18 mouse cellular contexts compared by ENCODE assay signal in the genomic region with DNA sequence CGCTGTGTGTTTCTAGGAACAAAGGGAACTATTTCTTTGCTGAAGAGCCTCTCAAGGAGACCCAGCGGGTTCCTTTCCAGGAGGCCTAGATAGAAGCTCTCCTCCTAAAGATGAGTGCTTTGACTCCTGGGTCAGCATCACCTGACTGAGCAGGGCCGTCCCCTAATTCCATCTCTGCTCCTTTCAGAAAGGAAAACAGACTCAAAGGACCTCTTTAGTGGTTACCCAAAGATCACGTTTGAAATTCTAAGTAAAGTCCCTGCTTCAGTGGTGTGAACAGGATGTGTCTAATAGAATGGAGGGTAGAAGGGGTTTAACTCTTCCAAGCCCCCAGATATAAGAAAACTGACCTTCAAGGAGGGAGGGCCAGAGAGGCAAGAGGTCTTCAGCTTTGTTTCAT.
DNase-seq lines count a peak whose midpoint lies in the region; ATAC-seq and TF ChIP-seq lines count a peak whose summit lies in the region.
"Had no signal": no experiment of that assay in that cellular context is flagged by ENCODE, and none has a peak within 500 bp of the region (broad histone marks: within the 10 kb centered on the region; RNA-seq: fewer than 3 reads in every experiment).

No protein-coding gene starts in this region.

- H3K9me3 ChIP-seq in heart, embryonic 13.5 days: no peaks in the 10 kb centered on the region
- no peaks in the 10 kb centered on the region for H3K9me3 ChIP-seq in heart, embryonic 11.5 days (replicated peaks; ENCODE audit: control insufficient read depth, low read length)
- H3K9me3 ChIP-seq in midbrain, postnatal 0 days (ENCODE audit: low read length): no peaks in the 10 kb centered on the region
- H3K9me3 ChIP-seq in midbrain, embryonic 10.5 days (replicated peaks): no peaks in the 10 kb centered on the region
- H3K9me3 ChIP-seq: embryonic facial prominence, embryonic 12.5 days; forebrain, embryonic 15.5 days; heart, embryonic 10.5 days had no signal

- no peak for DNase-seq in layer of hippocampus, adult 2 months (ENCODE audit: low spot score in 2 of 2)
- no peak for DNase-seq in layer of hippocampus, postnatal 14 days (ENCODE audit: low spot score in 2 of 2)
- no peak for DNase-seq in midbrain, postnatal 0 days (ENCODE audit: low spot score)
- no peak for DNase-seq in midbrain, embryonic 10.5 days (ENCODE audit: low spot score)
- DNase-seq: adrenal gland, postnatal 10 days; B cell, adult 2 months; cerebellum, adult 11 months; cerebellum, adult 8-10 months; cerebellum, postnatal 14 days; gastrocnemius, postnatal 10 days; heart, adult 18-20 months had no signal

- H3K36me3 ChIP-seq in heart, embryonic 13.5 days: no peaks in the 10 kb centered on the region
- H3K36me3 ChIP-seq in heart, embryonic 11.5 days (ENCODE audit: control insufficient read depth, insufficient read depth, low read length): no peaks in the 10 kb centered on the region
- no peaks in the 10 kb centered on the region for H3K36me3 ChIP-seq in midbrain, postnatal 0 days (ENCODE audit: insufficient read depth, low read length)
- H3K36me3 ChIP-seq in midbrain, embryonic 10.5 days: no peaks in the 10 kb centered on the region
- H3K36me3 ChIP-seq: embryonic facial prominence, embryonic 12.5 days; forebrain, embryonic 15.5 days; heart, embryonic 10.5 days had no signal

- H3K4me3 ChIP-seq in heart, embryonic 13.5 days: no peak overlapping the region
- H3K4me3 ChIP-seq in heart, embryonic 11.5 days (ENCODE audit: low read depth, low read length): no peak overlapping the region
- no peak overlapping the region for H3K4me3 ChIP-seq in layer of hippocampus, adult 2 months
- H3K4me3 ChIP-seq in midbrain, postnatal 0 days (ENCODE audit: low read depth, low read length): no peak overlapping the region
- no peak overlapping the region for H3K4me3 ChIP-seq in midbrain, embryonic 10.5 days
- H3K4me3 ChIP-seq: embryonic facial prominence, embryonic 12.5 days; forebrain, embryonic 15.5 days; heart, embryonic 10.5 days had no signal

- peaks cover 7% of the 10 kb centered on the region; the same call in 1 of the 2 replicates for H3K27me3 ChIP-seq in heart, embryonic 13.5 days (replicated peaks)
- H3K27me3 ChIP-seq in heart, embryonic 11.5 days (ENCODE audit: control insufficient read depth, insufficient read depth, low read length): no peaks in the 10 kb centered on the region
- H3K27me3 ChIP-seq in midbrain, postnatal 0 days (ENCODE audit: insufficient read depth, low read length): no peaks in the 10 kb centered on the region
- peaks cover 65% of the 10 kb centered on the region for H3K27me3 ChIP-seq in midbrain, embryonic 10.5 days (ENCODE audit: low read depth, poor library complexity, severe bottlenecking)
- H3K27me3 ChIP-seq: embryonic facial prominence, embryonic 12.5 days; forebrain, embryonic 15.5 days had no signal

- WGBS in heart, embryonic 13.5 days: 42% methylated on average over 4 of the region's 4 CpGs
- 34% methylated on average over 4 of the region's 4 CpGs for WGBS in heart, embryonic 11.5 days (ENCODE audit: insufficient replicate concordance)
- 24% methylated on average over 4 of the region's 4 CpGs for WGBS in midbrain, postnatal 0 days
- WGBS in midbrain, embryonic 10.5 days: 17% methylated on average over 4 of the region's 4 CpGs

- H3K27ac ChIP-seq in heart, embryonic 13.5 days (replicated peaks): no peak overlapping the region
- no peak overlapping the region for H3K27ac ChIP-seq in heart, embryonic 11.5 days (ENCODE audit: low read depth, low read length)
- H3K27ac ChIP-seq in layer of hippocampus, adult 2 months: 0 out of 2 replicates have a peak overlapping the region, but pooled peaks have one; percentile 1
- 0 out of 2 replicates have a peak overlapping the region, but pooled peaks have one; percentile 26 for H3K27ac ChIP-seq in midbrain, postnatal 0 days (ENCODE audit: low read depth, low read length)
- no peak overlapping the region for H3K27ac ChIP-seq in midbrain, embryonic 10.5 days (replicated peaks)
- H3K27ac ChIP-seq: embryonic facial prominence, embryonic 12.5 days; forebrain, embryonic 15.5 days; heart, embryonic 10.5 days had no signal

- 0 out of 2 replicates have a peak overlapping the region, but pooled peaks have one; percentile 2 for H3K9ac ChIP-seq in heart, embryonic 13.5 days
- H3K9ac ChIP-seq in heart, embryonic 11.5 days (ENCODE audit: low read depth, low read length): no peak overlapping the region
- H3K9ac ChIP-seq in midbrain, postnatal 0 days (replicated peaks; ENCODE audit: low read length, poor library complexity, severe bottlenecking): no peak overlapping the region
- H3K9ac ChIP-seq: embryonic facial prominence, embryonic 12.5 days; forebrain, embryonic 15.5 days had no signal

- no peak overlapping the region for H3K4me2 ChIP-seq in heart, embryonic 13.5 days
- H3K4me2 ChIP-seq in heart, embryonic 11.5 days: no peak overlapping the region
- H3K4me2 ChIP-seq in midbrain, postnatal 0 days (ENCODE audit: low read depth, low read length, poor library complexity, severe bottlenecking): no peak overlapping the region
- H3K4me2 ChIP-seq: embryonic facial prominence, embryonic 12.5 days; forebrain, embryonic 15.5 days had no signal

- ATAC-seq in heart, embryonic 13.5 days (ENCODE audit: extremely low read depth, insufficient number of reproducible peaks, low FRiP score, low TSS enrichment): no peak
- ATAC-seq in heart, embryonic 11.5 days (replicated peaks; ENCODE audit: insufficient number of reproducible peaks, low FRiP score, low TSS enrichment): no peak
- ATAC-seq in midbrain, postnatal 0 days (ENCODE audit: low FRiP score): no peak
- ATAC-seq in inflammation-experienced regulatory T-cells, adult 6 months: no peak
- ATAC-seq: CD4-positive, CD25-positive, alpha-beta regulatory T cell, adult 4 months; forebrain, embryonic 15.5 days had no signal

- no peak for TF ChIP-seq CTCF in layer of hippocampus, adult 2 months (conservative IDR thresholded peaks at IDR 0.05)
- TF ChIP-seq CTCF in midbrain, postnatal 0 days (IDR thresholded peaks at IDR 0.05): no peak

- H3K4me1 ChIP-seq in heart, embryonic 13.5 days: peaks cover 32% of the 10 kb centered on the region
- no peaks in the 10 kb centered on the region; the same call in 1 of the 2 replicates for H3K4me1 ChIP-seq in heart, embryonic 11.5 days (ENCODE audit: control insufficient read depth, insufficient read depth, low read length)
- H3K4me1 ChIP-seq in midbrain, postnatal 0 days (ENCODE audit: insufficient read depth, low read length): no peaks in the 10 kb centered on the region
- H3K4me1 ChIP-seq in midbrain, embryonic 10.5 days: no peaks in the 10 kb centered on the region; the same call in 1 of the 2 replicates
- H3K4me1 ChIP-seq: embryonic facial prominence, embryonic 12.5 days; forebrain, embryonic 15.5 days had no signal

Comparison
In these comparisons a context has a peak if more than half of its experiments do, and no peak if none do; other contexts are left out.
1. H3K27ac ChIP-seq: peak in layer of hippocampus, adult 2 months (single experiment) and midbrain, postnatal 0 days (single experiment); none in heart, embryonic 13.5 days (single experiment), heart, embryonic 11.5 days (single experiment) and midbrain, embryonic 10.5 days (single experiment).